Mouse (Mus musculus): ENCODE results near the gene Mrps34. TPM values are rescaled to one million over a fixed set of nuclear protein-coding genes. Genes with fewer than 3 reads are reported as not detected.
"Not testable (repeated sequence)": the region's sequence is repeated elsewhere in the genome, so short reads cannot be mapped to it uniquely, and the experiment has no call there.

The Mrps34 gene
- polyA plus RNA-seq, 1 experiment from 2014 or later: 110 TPM

DNA sequence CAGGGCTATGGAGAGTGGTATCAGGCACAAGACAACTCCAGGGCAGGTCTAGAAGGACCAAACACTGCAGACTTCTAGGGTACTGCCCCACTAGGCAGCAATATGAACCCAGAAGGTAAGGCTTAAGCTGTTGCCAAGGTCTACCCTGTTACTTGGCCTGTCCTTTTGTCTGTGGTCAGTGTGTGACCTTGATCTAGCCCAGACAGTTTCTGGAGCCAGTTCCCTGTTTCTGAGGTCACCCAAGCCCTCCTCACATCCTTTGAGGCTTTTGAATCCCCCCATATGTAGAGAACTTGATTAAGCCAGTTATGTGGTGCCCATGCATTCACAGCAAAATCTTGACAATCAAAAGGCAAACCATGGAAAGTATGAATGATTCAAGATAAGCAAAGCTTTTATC lies 40.8 kb downstream of the Mrps34 start:
- Histone ChIP-seq H3K36me3 (ENCODE audit: control insufficient read depth, insufficient read depth, low read length) (peaks cover 4% of the 10 kb centered on the region; the same call in 1 of the 2 replicates), H3K4me3 (ENCODE audit: low read depth, low read length) (peak overlapping the region; percentile 94), H3K27ac (ENCODE audit: low read depth) (no peak overlapping the region), H3K9me3 (ENCODE audit: control insufficient read depth, low read length) (no peaks in the 10 kb centered on the region), H3K4me2 (ENCODE audit: low read length) (peak overlapping the region; percentile 70), H3K4me1 (replicated peaks; ENCODE audit: control insufficient read depth, insufficient read depth, low read length) (peaks cover 16% of the 10 kb centered on the region), H3K9ac (ENCODE audit: low read length) (peak overlapping the region; percentile 62), H3K27me3 (replicated peaks; ENCODE audit: control insufficient read depth, insufficient read depth, low read length) (no peaks in the 10 kb centered on the region)
- DNase-seq (ENCODE audit: low spot score) (no peak), ATAC-seq (replicated peaks; ENCODE audit: low FRiP score, low TSS enrichment, low read depth) (no peak)

DNA sequence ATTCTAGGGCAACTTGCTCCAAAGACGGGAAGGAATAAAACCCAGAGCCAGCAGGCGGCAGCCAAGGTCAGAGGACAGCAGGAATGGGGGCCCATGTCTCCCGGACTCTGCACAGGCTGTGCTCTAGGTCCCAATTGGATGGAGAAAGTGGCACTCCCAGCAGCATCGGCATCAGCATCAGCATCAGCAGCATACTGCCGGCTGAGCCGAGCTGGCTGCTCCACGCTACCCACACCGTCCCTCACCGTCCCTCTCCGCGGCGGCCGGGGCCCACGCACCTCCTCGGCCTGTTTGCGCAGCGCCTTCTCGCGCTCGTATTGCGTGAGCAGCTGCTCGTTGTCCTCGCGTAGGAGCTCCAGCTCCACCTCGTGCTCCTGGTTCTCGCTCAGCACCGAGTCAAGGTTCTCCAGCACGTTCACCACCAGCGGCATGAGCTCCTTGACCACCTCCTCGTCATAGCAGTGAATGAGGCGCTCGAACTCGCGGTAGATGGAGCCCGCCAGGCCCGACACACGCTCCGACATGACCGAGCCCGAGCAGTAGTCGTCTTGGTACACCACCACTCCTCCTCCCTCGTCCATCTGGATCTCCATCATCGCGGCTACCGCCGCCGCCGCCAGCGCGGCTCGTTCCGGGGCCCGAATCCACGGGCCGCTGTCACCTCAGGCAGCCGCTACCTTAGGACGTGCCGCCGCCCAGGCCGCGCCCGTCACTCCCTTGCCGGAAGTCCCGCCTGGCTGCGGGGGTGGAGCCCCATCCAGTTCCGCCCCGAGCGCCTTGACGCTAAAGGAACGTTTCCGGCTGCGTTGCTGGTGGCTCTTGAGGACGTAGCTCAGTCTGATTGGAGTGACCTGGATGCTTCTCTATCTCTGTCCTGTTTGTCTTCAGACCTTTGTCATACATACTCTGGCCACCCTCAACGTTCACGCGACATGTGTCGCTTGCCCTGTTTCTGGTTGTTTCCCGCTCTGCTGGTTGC lies 41.6 kb downstream of the Mrps34 start, which contains the start of gene Mapk8ip3:
TSS of gene Mapk8ip3 (minus strand) at position 719 of the 979 bp plus-strand sequence.
- H3K27me3 ChIP-seq (replicated peaks; ENCODE audit: control insufficient read depth, insufficient read depth, low read length): no peaks in the 10 kb centered on the region
- H3K9me3 ChIP-seq (ENCODE audit: control insufficient read depth, low read length): no peaks in the 10 kb centered on the region
- H3K9ac ChIP-seq (ENCODE audit: low read length): peak within 1 kb of the TSS; percentile 62
- ATAC-seq (replicated peaks; ENCODE audit: low FRiP score, low TSS enrichment, low read depth) (peak; percentile 97), DNase-seq (ENCODE audit: low spot score) (peak; percentile 96)
- H3K27ac ChIP-seq (ENCODE audit: low read depth): peak within 1 kb of the TSS; percentile 69
- H3K4me2 ChIP-seq (ENCODE audit: low read length): peak within 1 kb of the TSS; percentile 70
- peaks cover 16% of the 10 kb centered on the region for H3K4me1 ChIP-seq (replicated peaks; ENCODE audit: control insufficient read depth, insufficient read depth, low read length)
- under 1% methylated on average over 78 of the region's 78 CpGs for WGBS
- H3K36me3 ChIP-seq (ENCODE audit: control insufficient read depth, insufficient read depth, low read length): peaks cover 5% of the 10 kb centered on the region; the same call in 1 of the 2 replicates
- peak within 1 kb of the TSS; percentile 94 for H3K4me3 ChIP-seq (ENCODE audit: low read depth, low read length)

DNA sequence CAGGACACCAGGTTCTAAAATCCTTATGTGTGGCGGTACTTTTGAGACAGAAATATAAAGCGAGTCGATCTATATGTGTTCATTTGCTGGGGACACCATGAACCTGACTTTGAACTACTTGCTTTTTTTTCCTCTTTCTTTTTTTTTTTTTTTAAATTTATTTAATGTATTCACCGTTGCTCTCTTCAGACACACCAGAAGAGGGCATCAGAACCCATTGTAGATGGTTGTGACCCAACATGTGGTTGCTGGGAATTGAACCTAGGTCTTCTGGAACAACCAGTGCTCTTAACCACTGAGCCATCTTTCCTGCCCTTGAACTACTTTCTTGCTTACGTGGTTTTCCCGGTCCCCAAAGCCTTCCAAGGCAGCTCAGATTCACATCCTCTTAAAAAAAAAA lies 42.4 kb downstream of the Mrps34 start:
- H3K27ac ChIP-seq (ENCODE audit: low read depth): peak overlapping the region; percentile 69; the same call in 1 of the 2 replicates
- DNase-seq (ENCODE audit: low spot score) (no peak), ATAC-seq (replicated peaks; ENCODE audit: low FRiP score, low TSS enrichment, low read depth) (peak; percentile 29; the same call in 1 of the 2 replicates)
- H3K4me1 ChIP-seq (replicated peaks; ENCODE audit: control insufficient read depth, insufficient read depth, low read length): peaks cover 16% of the 10 kb centered on the region
- WGBS: 44% methylated on average over 6 of the region's 6 CpGs
- peak overlapping the region; percentile 62 for H3K9ac ChIP-seq (ENCODE audit: low read length)
- peak overlapping the region; percentile 70 for H3K4me2 ChIP-seq (ENCODE audit: low read length)
- no peaks in the 10 kb centered on the region for H3K9me3 ChIP-seq (ENCODE audit: control insufficient read depth, low read length)
- H3K4me3 ChIP-seq (ENCODE audit: low read depth, low read length): peak overlapping the region; percentile 94
- H3K27me3 ChIP-seq (replicated peaks; ENCODE audit: control insufficient read depth, insufficient read depth, low read length): no peaks in the 10 kb centered on the region
- H3K36me3 ChIP-seq (ENCODE audit: control insufficient read depth, insufficient read depth, low read length): peaks cover 10% of the 10 kb centered on the region; the same call in 1 of the 2 replicates

DNA sequence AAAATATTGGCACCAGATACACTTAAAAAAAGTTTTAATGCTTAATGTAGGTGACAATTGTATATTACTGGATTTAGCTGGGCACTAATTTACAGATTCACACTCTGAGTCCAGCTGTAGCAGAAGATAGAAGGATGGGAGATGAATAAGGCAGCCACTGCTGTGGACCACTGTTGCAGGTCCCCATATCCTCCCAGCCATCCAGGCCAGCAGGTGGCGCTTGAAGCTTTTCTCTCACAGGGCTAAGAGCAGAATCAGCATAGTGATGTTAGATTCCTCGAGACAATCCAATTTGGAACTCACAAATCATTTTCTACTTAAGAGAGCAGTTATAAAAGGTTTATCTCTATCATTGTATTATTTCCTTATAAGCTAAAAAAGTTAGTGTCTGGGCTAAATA lies 47.5 kb downstream of the Mrps34 start:
- not testable (repeated sequence) for H3K9ac ChIP-seq (ENCODE audit: low read length); H3K4me2 ChIP-seq (ENCODE audit: low read length); H3K27ac ChIP-seq (ENCODE audit: low read depth); DNase-seq (ENCODE audit: low spot score); H3K9me3 ChIP-seq (ENCODE audit: control insufficient read depth, low read length); H3K4me1 ChIP-seq (replicated peaks; ENCODE audit: control insufficient read depth, insufficient read depth, low read length); H3K27me3 ChIP-seq (replicated peaks; ENCODE audit: control insufficient read depth, insufficient read depth, low read length); ATAC-seq (replicated peaks; ENCODE audit: low FRiP score, low TSS enrichment, low read depth); H3K4me3 ChIP-seq (ENCODE audit: low read depth, low read length)
- H3K36me3 ChIP-seq (ENCODE audit: control insufficient read depth, insufficient read depth, low read length): peaks cover 52% of the 10 kb centered on the region
- 14% methylated on average over 2 of the region's 2 CpGs for WGBS

DNA sequence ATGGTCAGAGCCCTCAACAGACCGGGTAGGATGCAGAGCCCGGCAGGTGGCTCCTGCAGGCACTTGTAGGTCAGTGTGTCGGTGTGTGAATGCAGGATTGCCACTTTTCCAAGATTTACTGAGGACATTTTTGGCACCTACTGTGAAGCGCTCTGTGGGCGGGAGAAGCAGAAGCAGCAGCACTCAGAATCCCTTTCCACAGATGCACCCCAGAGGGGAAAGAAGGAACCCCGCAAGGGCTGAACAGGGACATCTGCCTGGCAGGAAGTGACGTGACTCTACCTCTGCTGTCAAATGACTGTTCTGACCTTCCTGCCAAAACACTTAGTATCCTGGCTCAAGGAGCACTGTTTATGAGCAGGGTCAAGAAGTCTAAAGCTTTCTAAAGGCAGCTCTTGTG lies 48.1 kb downstream of the Mrps34 start:
- DNase-seq (ENCODE audit: low spot score): no peak
- no peak overlapping the region for H3K9ac ChIP-seq (ENCODE audit: low read length)
- 87% methylated on average over 7 of the region's 7 CpGs for WGBS
- H3K4me3 ChIP-seq (ENCODE audit: low read depth, low read length): no peak overlapping the region
- H3K4me2 ChIP-seq (ENCODE audit: low read length): no peak overlapping the region
- no peaks in the 10 kb centered on the region for H3K9me3 ChIP-seq (ENCODE audit: control insufficient read depth, low read length)
- no peaks in the 10 kb centered on the region for H3K27me3 ChIP-seq (replicated peaks; ENCODE audit: control insufficient read depth, insufficient read depth, low read length)
- H3K27ac ChIP-seq (ENCODE audit: low read depth): no peak overlapping the region
- no peaks in the 10 kb centered on the region for H3K4me1 ChIP-seq (replicated peaks; ENCODE audit: control insufficient read depth, insufficient read depth, low read length)
- ATAC-seq (replicated peaks; ENCODE audit: low FRiP score, low TSS enrichment, low read depth): no peak
- H3K36me3 ChIP-seq (ENCODE audit: control insufficient read depth, insufficient read depth, low read length): peaks cover 58% of the 10 kb centered on the region

DNA sequence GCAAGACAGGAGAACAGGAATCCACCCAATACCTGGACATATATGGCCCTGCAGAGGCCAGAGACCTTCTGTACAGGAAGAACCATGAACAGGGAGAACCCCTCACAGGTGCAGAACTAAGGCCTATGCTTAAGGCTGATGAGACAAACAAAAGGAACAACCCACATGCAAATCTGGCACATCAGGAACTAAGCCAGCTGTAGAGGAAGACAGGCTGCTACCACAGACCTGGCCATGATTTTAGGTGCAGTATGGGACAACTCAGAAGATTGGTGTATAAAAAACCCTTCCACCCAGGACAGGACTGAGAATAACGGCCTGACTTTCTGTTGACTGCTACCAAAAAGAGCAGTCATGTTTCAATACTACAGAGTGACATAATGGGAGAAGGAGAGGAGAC lies 48.7 kb downstream of the Mrps34 start:
- H3K36me3 ChIP-seq (ENCODE audit: control insufficient read depth, insufficient read depth, low read length): peaks cover 63% of the 10 kb centered on the region
- not testable (repeated sequence) for ATAC-seq (replicated peaks; ENCODE audit: low FRiP score, low TSS enrichment, low read depth); H3K4me2 ChIP-seq (ENCODE audit: low read length); H3K9me3 ChIP-seq (ENCODE audit: control insufficient read depth, low read length); H3K27ac ChIP-seq (ENCODE audit: low read depth); DNase-seq (ENCODE audit: low spot score); H3K4me1 ChIP-seq (replicated peaks; ENCODE audit: control insufficient read depth, insufficient read depth, low read length); H3K9ac ChIP-seq (ENCODE audit: low read length); H3K27me3 ChIP-seq (replicated peaks; ENCODE audit: control insufficient read depth, insufficient read depth, low read length); H3K4me3 ChIP-seq (ENCODE audit: low read depth, low read length)
- WGBS: 90% methylated on average over 1 of the region's 1 CpGs

Other genes starting within 250 kb of the Mrps34 start
- gene Slc9a3r2, start 244.8 kb upstream of the Mrps34 start, polyA plus RNA-seq (2014; fragmentation: Nextera tagmentation; extraction: Ambion mirVana): 51.7 and 58.2 TPM in 2 replicates
- not detected in 2 replicates for gene Npw, start 236.7 kb upstream of the Mrps34 start, polyA plus RNA-seq (2014; fragmentation: Nextera tagmentation; extraction: Ambion mirVana)
- gene Zfp598, start 225.4 kb upstream of the Mrps34 start, polyA plus RNA-seq (2014; fragmentation: Nextera tagmentation; extraction: Ambion mirVana): 28.0 and 30.6 TPM in 2 replicates
- 7.5 and 7.7 TPM in 2 replicates for gene Syngr3, start 205.2 kb upstream of the Mrps34 start, polyA plus RNA-seq (2014; fragmentation: Nextera tagmentation; extraction: Ambion mirVana)
- gene Gfer, start 199.0 kb upstream of the Mrps34 start, polyA plus RNA-seq (2014; fragmentation: Nextera tagmentation; extraction: Ambion mirVana): 48.1 and 48.5 TPM in 2 replicates
- gene Noxo1, start 198.9 kb upstream of the Mrps34 start, polyA plus RNA-seq (2014; fragmentation: Nextera tagmentation; extraction: Ambion mirVana): 6.4 and 7.2 TPM in 2 replicates
- 86.2 and 90.1 TPM in 2 replicates for gene Tbl3, start 187.5 kb upstream of the Mrps34 start, polyA plus RNA-seq (2014; fragmentation: Nextera tagmentation; extraction: Ambion mirVana)
- gene Rnf151, start 177.1 kb upstream of the Mrps34 start, polyA plus RNA-seq (2014; fragmentation: Nextera tagmentation; extraction: Ambion mirVana): 0.15 TPM in 2 replicates
- 1,745 and 1,859 TPM in 2 replicates for gene Rps2, start 177.0 kb upstream of the Mrps34 start, polyA plus RNA-seq (2014; fragmentation: Nextera tagmentation; extraction: Ambion mirVana)
- 258 and 296 TPM in 2 replicates for gene Ndufb10, start 170.6 kb upstream of the Mrps34 start, polyA plus RNA-seq (2014; fragmentation: Nextera tagmentation; extraction: Ambion mirVana)
- not detected in 2 replicates for gene Rpl3l, start 167.3 kb upstream of the Mrps34 start, polyA plus RNA-seq (2014; fragmentation: Nextera tagmentation; extraction: Ambion mirVana)
- gene Msrb1, start 158.5 kb upstream of the Mrps34 start, polyA plus RNA-seq (2014; fragmentation: Nextera tagmentation; extraction: Ambion mirVana): 32.3 and 33.9 TPM in 2 replicates
- 0.24 and 1.1 TPM in 2 replicates for gene Hs3st6, start 142.1 kb upstream of the Mrps34 start, polyA plus RNA-seq (2014; fragmentation: Nextera tagmentation; extraction: Ambion mirVana)
- not detected in 2 replicates for gene Meiob, start 90.8 kb upstream of the Mrps34 start, polyA plus RNA-seq (2014; fragmentation: Nextera tagmentation; extraction: Ambion mirVana)
- 35.5 and 39.1 TPM in 2 replicates for gene Hagh, start 55.0 kb upstream of the Mrps34 start, polyA plus RNA-seq (2014; fragmentation: Nextera tagmentation; extraction: Ambion mirVana)
- 30.4 and 33.9 TPM in 2 replicates for gene Fahd1, start 44.8 kb upstream of the Mrps34 start, polyA plus RNA-seq (2014; fragmentation: Nextera tagmentation; extraction: Ambion mirVana)
- 0.63 and 0.84 TPM in 2 replicates for gene Igfals, start 29.1 kb upstream of the Mrps34 start, polyA plus RNA-seq (2014; fragmentation: Nextera tagmentation; extraction: Ambion mirVana)
- gene Nubp2, start 8.8 kb upstream of the Mrps34 start, polyA plus RNA-seq (2014; fragmentation: Nextera tagmentation; extraction: Ambion mirVana): 58.8 and 61.9 TPM in 2 replicates
- 36.3 and 37.0 TPM in 2 replicates for gene Spsb3, start 8.5 kb upstream of the Mrps34 start, polyA plus RNA-seq (2014; fragmentation: Nextera tagmentation; extraction: Ambion mirVana)
- 21.6 and 24.1 TPM in 2 replicates for gene Eme2, start within 50 bp of the Mrps34 start, polyA plus RNA-seq (2014; fragmentation: Nextera tagmentation; extraction: Ambion mirVana)
- 86.4 and 90.7 TPM in 2 replicates for gene Nme3, start 1.4 kb downstream of the Mrps34 start, polyA plus RNA-seq (2014; fragmentation: Nextera tagmentation; extraction: Ambion mirVana)
- 36.0 and 40.7 TPM in 2 replicates for gene Mapk8ip3, start 41.9 kb downstream of the Mrps34 start, polyA plus RNA-seq (2014; fragmentation: Nextera tagmentation; extraction: Ambion mirVana)
- 125 and 143 TPM in 2 replicates for gene Jpt2, start 65.6 kb downstream of the Mrps34 start, polyA plus RNA-seq (2014; fragmentation: Nextera tagmentation; extraction: Ambion mirVana)
- gene Cramp1l, start 120.7 kb downstream of the Mrps34 start, polyA plus RNA-seq (2014; fragmentation: Nextera tagmentation; extraction: Ambion mirVana): 7.1 and 8.8 TPM in 2 replicates
- gene Ift140, start 121.0 kb downstream of the Mrps34 start, polyA plus RNA-seq (2014; fragmentation: Nextera tagmentation; extraction: Ambion mirVana): 16.3 and 16.9 TPM in 2 replicates
- gene Tmem204, start 188.5 kb downstream of the Mrps34 start, polyA plus RNA-seq (2014; fragmentation: Nextera tagmentation; extraction: Ambion mirVana): 23.5 and 24.2 TPM in 2 replicates
- 36.7 and 42.3 TPM in 2 replicates for gene Telo2, start 220.9 kb downstream of the Mrps34 start, polyA plus RNA-seq (2014; fragmentation: Nextera tagmentation; extraction: Ambion mirVana)
- not detected in 2 replicates for gene Ptx4, start 225.6 kb downstream of the Mrps34 start, polyA plus RNA-seq (2014; fragmentation: Nextera tagmentation; extraction: Ambion mirVana)
- gene Clcn7, start 238.3 kb downstream of the Mrps34 start, polyA plus RNA-seq (2014; fragmentation: Nextera tagmentation; extraction: Ambion mirVana): 20.0 and 22.0 TPM in 2 replicates

Measured in intestine, embryonic 14.5 days (tissue).